Mouse (Mus musculus): ENCODE data around the gene Kcnrg. TPM values are rescaled to one million over a fixed set of nuclear protein-coding genes. Genes with fewer than 3 reads are reported as not detected.
A peak's percentile ranks its signal among the peaks of the same experiment; 100 is the strongest.
"Not testable (repeated sequence)": the region's sequence is repeated elsewhere in the genome, so short reads cannot be mapped to it uniquely, and the experiment has no call there.

Gene Kcnrg
- polyA plus RNA-seq, 1 experiment from 2014 or later: not detected

DNA sequence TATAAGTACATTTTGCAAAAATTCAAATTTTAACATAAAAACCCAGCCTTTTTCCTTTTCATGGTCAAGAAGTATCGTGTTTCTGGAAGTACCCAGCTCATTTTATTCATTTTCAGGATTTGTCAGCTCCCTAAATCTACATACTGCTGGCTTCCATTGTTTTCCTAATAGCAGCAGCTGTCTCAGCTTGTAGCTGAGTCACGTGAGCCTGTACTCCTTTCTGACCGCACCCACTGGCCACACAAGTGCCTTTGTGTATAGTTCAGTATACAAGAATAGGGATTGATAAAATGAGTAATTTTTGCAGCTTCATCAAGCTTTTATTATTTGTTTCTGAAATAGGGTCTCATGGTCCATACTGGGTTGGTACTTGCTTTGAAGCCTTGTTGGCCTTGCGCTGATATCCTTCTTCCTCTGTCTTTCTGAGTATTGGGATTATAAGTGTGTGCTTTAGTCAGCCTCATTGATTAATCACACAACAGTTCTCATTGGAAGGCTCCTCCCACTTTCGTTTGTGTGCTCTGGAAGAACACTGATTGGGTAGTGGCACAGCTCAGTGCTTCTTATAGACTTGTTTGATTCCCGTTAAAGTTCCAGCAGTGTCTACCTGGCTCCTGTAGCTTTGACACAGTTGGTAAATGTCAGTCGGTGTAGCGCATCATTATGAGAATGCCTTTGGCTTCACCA, 4.0 kb upstream of the Kcnrg start:
- WGBS (ENCODE audit: missing documents): 89% methylated on average over 6 of the region's 8 CpGs
- Histone ChIP-seq H3K27ac (no peak overlapping the region), H3K4me3 (ENCODE audit: inconsistent target) (no peak overlapping the region), H3K79me2 (ENCODE audit: inconsistent target) (no peaks in the 10 kb centered on the region; the same call in 1 of the 2 replicates), H3K36me3 (ENCODE audit: inconsistent target) (no peaks in the 10 kb centered on the region)

DNA sequence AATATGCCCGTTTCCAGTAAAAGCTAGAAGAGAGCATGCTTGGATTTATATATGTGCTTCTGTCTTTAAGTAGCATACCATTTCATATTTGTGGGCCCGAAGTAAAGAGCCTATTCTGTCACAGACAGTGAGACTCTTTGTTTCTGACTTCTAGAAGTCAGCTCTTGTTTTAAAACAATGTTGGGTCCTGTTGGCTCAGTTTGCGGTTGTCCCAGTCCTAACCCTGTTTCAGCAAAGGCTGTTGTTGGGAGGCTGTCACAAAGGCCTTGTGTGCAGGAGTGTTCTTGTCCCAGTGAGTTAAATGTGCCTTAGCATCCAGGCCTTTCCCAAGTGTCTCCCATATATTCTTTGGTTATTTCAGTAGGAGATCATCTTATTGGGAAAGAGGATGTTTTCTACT, 3.2 kb upstream of the Kcnrg start:
- Histone ChIP-seq H3K36me3 (ENCODE audit: inconsistent target) (no peaks in the 10 kb centered on the region), H3K4me3 (ENCODE audit: inconsistent target) (no peak overlapping the region), H3K27ac (no peak overlapping the region), H3K79me2 (ENCODE audit: inconsistent target) (no peaks in the 10 kb centered on the region; the same call in 1 of the 2 replicates)
- WGBS (ENCODE audit: missing documents): 96% methylated on average over 3 of the region's 3 CpGs

DNA sequence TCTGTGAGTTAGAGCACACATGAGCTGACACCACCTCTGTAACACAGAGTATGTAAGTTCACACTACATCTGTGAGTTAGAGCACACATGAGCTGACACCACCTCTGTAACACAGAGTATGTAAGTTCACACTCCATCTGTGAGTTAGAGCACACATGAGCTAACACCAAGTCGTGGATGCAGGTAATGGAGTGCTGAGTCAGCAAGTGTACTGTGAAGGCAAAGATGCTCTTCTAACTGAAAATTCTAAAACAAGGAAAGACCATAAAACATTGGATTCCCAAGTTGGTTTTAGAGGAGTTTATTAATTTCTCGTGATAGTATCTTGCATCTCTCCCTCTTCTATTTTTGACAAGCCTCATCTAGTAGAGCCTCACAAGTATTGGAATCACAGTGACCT, 1.2 kb upstream of the Kcnrg start:
- not testable (repeated sequence) for H3K79me2 ChIP-seq (ENCODE audit: inconsistent target); H3K27ac ChIP-seq; H3K4me3 ChIP-seq (ENCODE audit: inconsistent target); H3K36me3 ChIP-seq (ENCODE audit: inconsistent target)
- WGBS (ENCODE audit: missing documents): 94% methylated on average over 2 of the region's 2 CpGs

DNA sequence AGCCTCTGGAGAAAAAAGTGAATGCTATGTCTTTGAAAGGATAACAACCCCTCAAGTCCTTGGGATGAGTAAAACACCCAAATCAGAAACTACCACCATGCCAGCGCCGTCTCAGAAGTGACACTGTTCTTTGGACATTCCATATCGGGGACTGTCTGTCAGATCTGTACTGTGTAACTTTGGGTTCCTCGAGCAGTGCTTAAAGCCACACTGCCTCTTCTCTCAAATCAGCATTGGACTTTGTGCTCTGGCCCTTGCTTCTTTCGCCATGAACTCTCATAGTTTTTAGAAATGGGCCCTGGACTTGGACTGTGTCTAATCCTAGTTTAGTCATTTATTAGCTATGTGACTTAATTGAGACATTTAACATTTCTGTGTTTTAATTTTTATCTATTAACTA, 4.5 kb downstream of the Kcnrg start:
- Histone ChIP-seq H3K27ac (no peak overlapping the region), H3K79me2 (ENCODE audit: inconsistent target) (no peaks in the 10 kb centered on the region), H3K36me3 (ENCODE audit: inconsistent target) (no peaks in the 10 kb centered on the region), H3K4me3 (ENCODE audit: inconsistent target) (no peak overlapping the region)
- 92% methylated on average over 5 of the region's 5 CpGs for WGBS (ENCODE audit: missing documents)

DNA sequence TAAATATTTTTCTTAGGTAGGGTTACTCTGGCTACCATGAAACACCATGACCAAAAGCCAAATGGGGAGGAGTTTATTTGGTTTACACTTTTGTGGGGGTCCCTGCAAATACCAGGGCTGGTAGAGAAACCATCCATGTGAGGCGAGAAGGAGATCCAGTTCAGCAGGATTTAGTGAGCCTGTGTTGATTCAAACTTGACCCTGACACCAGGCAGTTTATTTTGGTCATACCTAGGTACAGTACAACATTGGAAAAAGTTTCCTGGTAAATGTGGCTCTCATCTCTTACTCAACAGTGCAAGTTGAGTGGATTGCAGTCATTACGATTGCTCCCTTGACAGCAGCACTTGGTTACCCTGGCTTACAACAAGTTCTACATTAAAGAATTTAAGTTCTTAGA, 6.1 kb downstream of the Kcnrg start:
- Histone ChIP-seq H3K79me2 (ENCODE audit: inconsistent target) (no peaks in the 10 kb centered on the region), H3K4me3 (ENCODE audit: inconsistent target) (no peak overlapping the region), H3K27ac (no peak overlapping the region), H3K36me3 (ENCODE audit: inconsistent target) (no peaks in the 10 kb centered on the region)
- WGBS (ENCODE audit: missing documents): 95% methylated on average over 2 of the region's 2 CpGs

DNA sequence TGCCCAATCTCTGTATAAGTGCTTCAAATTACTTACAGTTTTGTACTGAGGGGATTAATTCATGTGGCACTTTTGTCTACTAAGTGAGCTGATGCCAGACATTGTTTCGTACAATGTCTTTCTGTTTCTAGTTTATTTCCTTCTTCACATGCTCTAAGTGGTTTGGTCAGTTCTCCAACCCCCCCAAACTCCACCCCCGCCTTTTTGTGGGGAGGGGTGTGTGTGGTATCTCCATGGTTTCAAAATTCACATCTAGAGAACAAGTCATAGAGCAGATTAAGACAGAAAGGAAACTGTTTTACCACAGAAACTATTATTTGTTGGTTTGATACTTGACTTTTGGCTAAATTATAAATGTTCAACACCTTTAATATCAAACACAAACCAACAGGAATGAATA, 13.1 kb downstream of the Kcnrg start:
- Histone ChIP-seq H3K36me3 (ENCODE audit: inconsistent target) (peaks cover 10% of the 10 kb centered on the region; the same call in 1 of the 2 replicates), H3K79me2 (ENCODE audit: inconsistent target) (no peaks in the 10 kb centered on the region), H3K27ac (no peak overlapping the region), H3K4me3 (ENCODE audit: inconsistent target) (no peak overlapping the region)
- 49% methylated on average over 2 of the region's 2 CpGs for WGBS (ENCODE audit: missing documents)

DNA sequence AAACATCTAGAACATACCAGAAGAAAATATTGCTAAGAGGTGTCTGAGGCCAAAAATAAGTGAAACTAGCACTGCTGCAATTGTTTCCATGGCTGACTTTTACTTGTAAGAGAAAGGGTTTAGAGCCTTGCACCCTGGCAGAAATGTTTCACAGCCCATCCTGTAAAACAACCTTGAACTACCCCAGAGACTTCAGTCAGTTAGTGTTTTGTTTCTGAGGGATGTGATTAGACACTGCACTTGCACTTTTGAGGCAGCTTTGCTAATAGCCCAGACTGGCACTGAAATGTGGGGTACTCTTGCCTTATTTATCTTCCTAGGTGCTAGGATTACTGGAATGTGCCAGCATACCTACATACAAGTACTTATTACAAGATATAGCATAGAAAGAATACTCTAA, 28.7 kb downstream of the Kcnrg start:
- Histone ChIP-seq H3K36me3 (ENCODE audit: inconsistent target) (peaks cover 27% of the 10 kb centered on the region; the same call in 1 of the 2 replicates), H3K27ac (no peak overlapping the region), H3K4me3 (ENCODE audit: inconsistent target) (no peak overlapping the region), H3K79me2 (ENCODE audit: inconsistent target) (peaks cover 100% of the 10 kb centered on the region)

DNA sequence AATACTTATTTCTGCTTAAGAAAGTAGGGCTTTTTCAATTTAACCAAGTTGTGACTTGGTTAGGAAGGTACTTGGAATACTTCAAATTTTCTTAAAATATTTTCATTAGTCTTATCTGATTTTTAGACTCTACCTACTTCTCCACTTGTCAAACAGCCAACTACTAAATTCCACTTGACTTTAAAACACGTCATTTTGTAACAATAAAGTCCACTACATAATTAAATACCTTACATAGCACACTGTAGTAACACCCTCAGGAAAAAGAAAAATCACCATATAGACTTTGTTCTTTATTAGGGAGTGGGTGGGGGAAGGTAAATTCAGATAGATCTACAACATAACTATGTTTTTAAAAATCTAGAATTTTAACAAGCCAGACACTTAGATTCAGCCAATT, 35.4 kb downstream of the Kcnrg start:
- 89% methylated on average over 1 of the region's 1 CpGs for WGBS (ENCODE audit: missing documents)
- peaks cover 100% of the 10 kb centered on the region for H3K79me2 ChIP-seq (ENCODE audit: inconsistent target)
- no peak overlapping the region for H3K4me3 ChIP-seq (ENCODE audit: inconsistent target)
- H3K27ac ChIP-seq: no peak overlapping the region
- no peaks in the 10 kb centered on the region for H3K36me3 ChIP-seq (ENCODE audit: inconsistent target)

DNA sequence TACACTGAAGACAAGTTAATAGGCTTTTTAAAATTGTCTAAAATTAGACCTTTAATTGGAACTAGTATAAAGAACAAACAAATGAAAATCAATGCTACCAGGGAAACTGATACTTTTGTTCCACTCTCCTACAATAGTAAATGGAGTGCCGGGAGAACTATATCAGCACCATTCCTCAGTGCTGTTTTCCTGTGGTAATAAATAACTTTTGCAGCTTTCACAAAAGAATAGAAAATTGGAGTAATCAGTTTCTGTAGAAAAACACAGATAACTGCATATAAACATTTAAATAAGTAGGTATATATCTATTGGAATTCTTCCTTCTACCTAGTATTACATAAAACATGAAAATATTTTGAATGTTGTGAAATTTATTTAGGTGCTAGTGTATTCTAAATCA, 38.3 kb downstream of the Kcnrg start:
- WGBS (ENCODE audit: missing documents): 70% methylated on average over 1 of the region's 1 CpGs
- H3K4me3 ChIP-seq (ENCODE audit: inconsistent target): peak overlapping the region; percentile 83

DNA sequence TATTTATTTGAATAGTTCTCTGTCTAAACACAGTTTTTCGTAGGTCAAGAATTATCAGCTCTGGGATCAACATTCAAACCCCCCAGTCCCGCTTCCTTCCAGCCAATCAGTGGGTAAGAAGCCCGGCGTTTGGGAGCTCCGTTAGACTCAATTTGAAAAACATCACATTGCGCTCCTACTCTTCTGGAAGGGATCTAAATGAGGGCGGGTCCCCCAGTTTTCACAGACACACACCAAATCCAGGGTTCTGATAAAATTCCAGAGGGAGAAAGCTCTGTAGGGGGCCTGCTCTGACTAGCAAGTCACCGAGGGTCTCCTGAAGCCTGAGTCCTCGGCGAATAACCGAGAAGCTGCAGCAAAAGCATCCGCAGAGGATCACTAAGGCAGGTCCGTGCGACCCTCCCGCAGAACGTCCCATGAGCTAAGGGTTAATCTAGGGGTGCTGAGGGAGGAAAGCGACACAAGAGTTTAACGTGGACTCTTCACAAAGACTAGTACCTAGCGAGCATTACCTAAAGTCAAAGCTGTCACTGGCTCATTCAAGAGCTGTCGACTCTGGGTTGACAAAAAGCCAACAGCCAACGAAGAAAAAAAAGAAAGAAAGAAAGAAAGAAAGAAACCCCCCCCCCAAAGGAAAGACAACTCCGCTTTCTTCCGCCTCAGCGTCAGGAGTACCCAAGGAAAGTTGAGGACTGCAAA, 40.1 kb downstream of the Kcnrg start:
- WGBS (ENCODE audit: missing documents): under 1% methylated on average over 24 of the region's 24 CpGs
- Histone ChIP-seq H3K36me3 (ENCODE audit: inconsistent target) (no peaks in the 10 kb centered on the region), H3K27ac (peak overlapping the region; percentile 87), H3K79me2 (ENCODE audit: inconsistent target) (peaks cover 90% of the 10 kb centered on the region), H3K4me3 (ENCODE audit: inconsistent target) (peak overlapping the region; percentile 83)

More for the DNA sequence above, 38.3 kb downstream of the Kcnrg start:
- Histone ChIP-seq H3K36me3 (ENCODE audit: inconsistent target) (no peaks in the 10 kb centered on the region), H3K79me2 (ENCODE audit: inconsistent target) (peaks cover 91% of the 10 kb centered on the region), H3K27ac (peak overlapping the region; percentile 8; the same call in 1 of the 2 replicates)

DNA sequence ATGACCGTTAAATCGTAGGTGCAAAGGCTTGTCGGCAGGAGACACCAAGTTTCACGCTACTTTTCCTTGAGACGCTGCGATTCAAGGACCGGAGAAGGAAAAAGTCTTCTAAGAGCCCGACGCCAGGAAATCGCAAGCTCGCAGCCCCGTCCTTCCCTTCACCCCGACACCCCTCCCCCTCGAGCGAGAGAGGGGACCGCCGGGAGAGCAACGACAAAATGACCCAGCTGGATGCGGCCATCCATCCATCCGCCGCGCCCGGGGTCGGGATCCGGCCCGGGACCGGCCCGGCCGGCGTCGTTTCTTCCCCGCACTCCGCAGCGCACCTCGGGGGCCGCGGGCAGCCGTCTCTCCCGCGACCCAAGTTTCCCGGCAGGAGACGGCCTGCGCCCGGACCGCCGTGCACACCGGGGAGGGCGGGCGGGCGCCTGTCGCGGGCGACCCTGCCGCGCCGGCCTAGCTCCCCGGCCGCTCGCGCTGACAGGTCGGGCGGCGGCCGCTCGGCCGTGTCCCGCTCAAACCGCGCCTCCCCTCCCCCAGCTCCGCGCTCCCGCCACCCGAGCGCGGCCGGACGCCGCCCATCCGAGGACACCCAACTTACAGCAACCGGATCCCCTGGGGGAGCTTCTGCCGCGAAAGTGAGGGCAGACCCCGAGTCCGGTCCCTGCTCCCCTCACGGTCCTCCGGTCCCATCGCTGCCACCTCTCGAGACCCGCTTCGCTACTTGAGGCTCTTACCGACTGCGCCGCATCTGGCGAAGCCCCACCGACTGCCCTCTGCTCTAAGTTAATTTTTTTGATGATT, 40.8 kb downstream of the Kcnrg start:
- no peaks in the 10 kb centered on the region for H3K36me3 ChIP-seq (ENCODE audit: inconsistent target)
- peak overlapping the region; percentile 83 for H3K4me3 ChIP-seq (ENCODE audit: inconsistent target)
- whole genome bisulfite sequencing (ENCODE audit: missing documents): 2% methylated on average over 78 of the region's 95 CpGs
- peaks cover 90% of the 10 kb centered on the region for H3K79me2 ChIP-seq (ENCODE audit: inconsistent target)
- H3K27ac ChIP-seq: peak overlapping the region; percentile 87

DNA sequence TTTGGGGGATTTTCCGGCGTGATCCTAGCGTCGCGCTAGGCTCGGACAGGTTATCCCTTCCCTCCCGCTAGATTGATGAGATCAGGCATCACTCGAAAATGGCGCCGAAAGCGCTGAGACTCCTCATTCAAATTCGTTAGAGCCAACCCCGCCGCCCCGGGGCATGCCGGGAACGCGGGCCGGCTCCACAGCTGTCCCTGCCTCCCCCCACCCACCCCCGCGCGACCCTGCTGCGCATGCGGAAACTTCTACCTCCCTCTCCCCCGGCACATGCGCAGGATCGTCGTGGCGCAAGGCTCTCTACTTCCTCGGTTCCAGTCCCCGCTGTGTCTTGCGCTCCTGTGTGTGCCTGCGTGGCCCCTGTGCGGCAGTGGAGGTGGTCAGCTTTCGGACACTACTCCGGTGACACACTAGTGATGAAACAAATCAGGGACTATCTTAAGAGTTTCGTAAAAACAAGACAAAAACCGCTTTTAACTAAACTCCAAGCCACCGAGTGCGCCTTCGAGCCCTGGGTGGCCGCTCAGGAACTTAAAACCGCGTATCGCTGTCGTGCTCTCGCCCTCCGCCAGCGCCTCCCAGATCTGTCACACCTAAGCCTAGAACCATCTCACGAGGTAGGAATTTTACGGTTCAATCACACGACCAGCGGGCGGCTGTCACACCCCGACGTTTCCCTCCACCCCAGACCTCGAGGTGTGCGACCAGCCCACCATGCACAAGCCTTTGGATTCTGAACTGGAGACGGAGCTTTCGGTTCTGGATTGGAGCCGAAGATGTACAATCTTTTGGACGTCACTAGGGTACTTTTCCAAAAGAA, 41.6 kb downstream of the Kcnrg start:
- H3K4me3 ChIP-seq (ENCODE audit: inconsistent target): peak overlapping the region; percentile 61
- no peaks in the 10 kb centered on the region for H3K36me3 ChIP-seq (ENCODE audit: inconsistent target)
- peak overlapping the region; percentile 87 for H3K27ac ChIP-seq
- H3K79me2 ChIP-seq (ENCODE audit: inconsistent target): peaks cover 90% of the 10 kb centered on the region
- WGBS (ENCODE audit: missing documents): 1% methylated on average over 59 of the region's 62 CpGs

DNA sequence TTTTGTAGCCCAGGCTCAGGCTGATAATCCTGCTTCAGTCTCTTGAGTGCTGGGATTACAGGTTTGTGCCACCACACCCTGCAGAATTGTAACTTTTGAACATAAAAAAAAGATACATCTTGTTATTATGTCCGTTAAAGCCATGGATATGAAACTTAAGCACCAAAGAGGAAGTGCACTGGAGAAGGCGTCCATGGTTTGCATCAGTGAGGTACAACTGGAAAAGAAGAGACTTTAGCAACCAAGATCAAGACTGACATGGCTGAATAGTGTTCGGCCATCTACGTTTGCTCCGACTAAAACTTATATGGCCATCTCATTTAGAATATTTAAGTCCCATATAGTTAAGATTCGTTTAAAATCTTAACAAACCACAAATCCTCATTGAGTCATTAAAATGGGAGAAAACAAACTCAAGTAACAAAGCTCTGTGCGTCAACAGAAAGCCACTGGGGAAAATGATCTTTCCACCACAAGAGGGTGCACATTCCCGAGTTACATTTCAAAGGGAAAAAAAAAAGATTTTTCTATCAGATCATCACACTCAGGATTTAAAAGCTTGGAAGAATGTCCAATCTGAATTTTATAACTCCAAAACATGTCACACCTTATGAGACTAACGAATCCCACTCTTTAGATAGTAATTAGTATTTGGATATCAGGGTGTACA, 43.2 kb downstream of the Kcnrg start:
- peak overlapping the region; percentile 87 for H3K27ac ChIP-seq
- H3K4me3 ChIP-seq (ENCODE audit: inconsistent target): peak overlapping the region; percentile 53; the same call in 1 of the 2 replicates
- WGBS (ENCODE audit: missing documents): 15% methylated on average over 9 of the region's 9 CpGs
- H3K79me2 ChIP-seq (ENCODE audit: inconsistent target): peaks cover 90% of the 10 kb centered on the region
- no peaks in the 10 kb centered on the region for H3K36me3 ChIP-seq (ENCODE audit: inconsistent target)

DNA sequence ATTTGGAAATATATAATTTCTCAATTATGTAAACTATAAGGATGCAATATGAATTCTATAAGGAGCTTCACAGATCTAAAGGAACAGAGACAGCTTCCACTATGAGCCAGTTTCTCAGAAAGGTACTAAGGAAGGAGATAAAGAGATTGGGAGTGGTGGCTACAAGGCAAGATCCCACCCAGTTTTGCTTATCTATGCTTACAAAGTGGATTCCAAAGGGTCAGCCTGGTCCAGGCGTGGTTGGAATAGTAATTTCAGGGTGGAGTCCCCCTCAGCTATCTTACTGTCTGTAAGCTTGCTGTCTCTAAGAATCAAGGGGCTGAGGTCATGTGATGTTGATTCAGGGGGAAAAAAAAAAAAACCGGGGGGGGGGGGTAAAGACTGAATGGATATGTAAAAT, 49.2 kb downstream of the Kcnrg start:
- Histone ChIP-seq H3K79me2 (ENCODE audit: inconsistent target) (peaks cover 100% of the 10 kb centered on the region), H3K4me3 (ENCODE audit: inconsistent target) (no peak overlapping the region), H3K36me3 (ENCODE audit: inconsistent target) (0 out of 2 replicates have a peak, but pooled peaks cover 8% of the 10 kb centered on the region), H3K27ac (no peak overlapping the region)
- WGBS (ENCODE audit: missing documents): 80% methylated on average over 1 of the region's 2 CpGs

Data from macrophage (primary cell).